Mouse (Mus musculus): ENCODE results near the gene Met. TPM values are rescaled to one million over a fixed set of nuclear protein-coding genes. Genes with fewer than 3 reads are reported as not detected.

Met gene
- polyA plus RNA-seq (2012; fragmentation: generic; extraction: Trizol), result 10.2 TPM
- long read RNA-seq, experiment 1, partial matches to known transcripts, result 0 of 2 reads
- long read RNA-seq, experiment 1, other reads (novel, unspliced or antisense), result 2 of 2 reads
- long read RNA-seq, experiment 2, partial matches to known transcripts, result 7 of 11 reads
- long read RNA-seq, experiment 2, other reads (novel, unspliced or antisense), result 4 of 11 reads

DNA sequence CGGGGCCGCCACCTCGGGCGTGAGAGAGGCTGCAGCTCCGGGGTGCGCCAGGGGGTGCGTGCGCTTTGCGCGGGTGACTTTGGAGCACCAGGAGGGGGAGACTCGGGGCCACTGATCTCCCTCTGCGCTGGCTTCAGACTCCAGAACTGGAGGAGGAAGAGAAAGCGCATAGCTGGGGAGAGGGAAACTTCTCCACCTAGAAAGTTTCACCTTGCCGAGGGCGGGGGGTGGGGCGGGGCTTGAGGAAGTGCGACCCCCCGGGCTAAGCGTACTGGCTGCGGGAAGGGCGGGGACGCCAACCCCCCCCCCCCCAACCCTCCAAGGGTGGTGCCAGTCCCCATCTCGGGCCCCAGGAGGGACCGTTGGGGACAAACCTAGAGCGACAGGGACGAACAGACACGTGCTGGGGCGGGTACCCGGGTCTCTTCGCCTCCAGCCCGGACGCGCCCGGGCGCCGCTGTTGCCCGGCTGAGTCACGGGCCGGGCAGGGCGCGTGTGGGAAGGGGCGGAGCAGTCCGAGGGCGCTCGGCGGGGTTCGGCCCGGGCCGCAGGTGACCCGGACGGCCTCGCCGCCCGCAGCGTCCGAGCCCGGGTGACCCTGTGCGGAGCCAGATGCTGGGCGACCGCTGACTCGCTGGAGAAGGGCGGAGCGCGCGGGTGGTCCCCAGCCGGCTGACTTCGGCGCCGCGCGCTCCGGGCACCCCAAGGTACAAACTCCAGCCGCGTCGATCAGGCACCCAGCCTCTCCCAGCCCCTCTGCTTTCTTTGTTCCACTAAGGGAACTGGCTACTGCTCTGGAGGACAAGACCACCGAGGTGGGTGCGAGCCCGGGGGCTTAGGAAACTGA is at the start of gene Met:
Gene Met, plus strand, starts transcription at position 367 of the 847 bp plus-strand sequence.
- Histone ChIP-seq H3ac (ENCODE audit: control insufficient read depth, insufficient read length, low read depth) (peak within 1 kb of the TSS; percentile 88), H3K36me3 (ENCODE audit: control insufficient read depth, insufficient read depth) (peaks cover 10% of the 10 kb centered on the region), H3K79me3 (ENCODE audit: low read depth) (peaks cover 42% of the 10 kb centered on the region), H3K4me3 (ENCODE audit: insufficient read depth, poor library complexity, severe bottlenecking) (peak within 1 kb of the TSS; percentile 72), H3K79me2 (ENCODE audit: control insufficient read depth, insufficient read depth) (peaks cover 49% of the 10 kb centered on the region), H3K27me3 (ENCODE audit: control insufficient read depth, insufficient read depth, insufficient read length) (no peaks in the 10 kb centered on the region)
- TF ChIP-seq CEBPB (IDR thresholded peaks at IDR 0.05; ENCODE audit: low read depth) (no peak), MYOG (IDR thresholded peaks at IDR 0.05; ENCODE audit: control insufficient read depth, extremely low read depth, insufficient read length) (no peak), CTCF (IDR thresholded peaks at IDR 0.05; ENCODE audit: control insufficient read depth, insufficient read depth, insufficient read length) (peak; percentile 64), MAX (IDR thresholded peaks at IDR 0.05) (peak; percentile 65), USF1 (IDR thresholded peaks at IDR 0.05; ENCODE audit: low read depth) (no peak), FOSL1 (IDR thresholded peaks at IDR 0.05; ENCODE audit: insufficient read depth, low read length, poor library complexity, severe bottlenecking) (peak; percentile 3), MYOD1 (IDR thresholded peaks at IDR 0.05; ENCODE audit: control insufficient read depth, insufficient read length, low read depth) (no peak)

DNA sequence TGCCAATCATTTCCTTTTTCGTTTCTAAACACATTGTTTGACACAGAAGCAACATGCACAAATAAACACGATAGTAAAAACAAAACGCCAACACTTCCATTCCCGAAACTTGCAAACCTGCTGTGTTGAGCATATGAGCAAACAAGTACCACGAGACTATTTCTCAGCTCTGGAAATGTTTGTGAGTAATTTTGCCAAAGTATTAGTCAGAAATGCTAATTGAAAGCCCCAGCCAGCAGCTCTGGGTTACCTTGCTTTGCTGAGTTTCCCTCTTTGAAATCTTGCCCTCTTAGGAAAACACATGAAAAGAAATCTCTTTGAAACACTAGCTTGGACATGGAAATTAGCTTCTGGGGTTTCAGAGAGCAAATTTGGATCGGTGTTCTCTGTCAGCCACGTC is 45.4 kb upstream of the Met start:
- TF ChIP-seq CEBPB (IDR thresholded peaks at IDR 0.05; ENCODE audit: low read depth) (no peak), MAX (IDR thresholded peaks at IDR 0.05) (no peak), FOSL1 (IDR thresholded peaks at IDR 0.05; ENCODE audit: insufficient read depth, low read length, poor library complexity, severe bottlenecking) (no peak), MYOD1 (IDR thresholded peaks at IDR 0.05; ENCODE audit: control insufficient read depth, insufficient read length, low read depth) (no peak), USF1 (IDR thresholded peaks at IDR 0.05; ENCODE audit: low read depth) (no peak), MYOG (IDR thresholded peaks at IDR 0.05; ENCODE audit: control insufficient read depth, extremely low read depth, insufficient read length) (no peak), CTCF (IDR thresholded peaks at IDR 0.05; ENCODE audit: control insufficient read depth, insufficient read depth, insufficient read length) (no peak)
- Histone ChIP-seq H3ac (ENCODE audit: control insufficient read depth, insufficient read length, low read depth) (no peak overlapping the region), H3K79me2 (ENCODE audit: control insufficient read depth, insufficient read depth) (no peaks in the 10 kb centered on the region), H3K36me3 (ENCODE audit: control insufficient read depth, insufficient read depth) (no peaks in the 10 kb centered on the region), H3K27me3 (ENCODE audit: control insufficient read depth, insufficient read depth, insufficient read length) (no peaks in the 10 kb centered on the region), H3K79me3 (ENCODE audit: low read depth) (no peaks in the 10 kb centered on the region), H3K4me3 (ENCODE audit: insufficient read depth, poor library complexity, severe bottlenecking) (no peak overlapping the region)

- H3K27me3 ChIP-seq (ENCODE audit: control insufficient read depth, insufficient read depth, insufficient read length), result no peaks in the 10 kb centered on the region
- no peak overlapping the region for H3K4me3 ChIP-seq (ENCODE audit: insufficient read depth, poor library complexity, severe bottlenecking)
- H3ac ChIP-seq (ENCODE audit: control insufficient read depth, insufficient read length, low read depth), result no peak overlapping the region
- no peaks in the 10 kb centered on the region for H3K79me2 ChIP-seq (ENCODE audit: control insufficient read depth, insufficient read depth)
- TF ChIP-seq FOSL1 (IDR thresholded peaks at IDR 0.05; ENCODE audit: insufficient read depth, low read length, poor library complexity, severe bottlenecking), result no peak
- no peak for TF ChIP-seq CTCF (IDR thresholded peaks at IDR 0.05; ENCODE audit: control insufficient read depth, insufficient read depth, insufficient read length)
- no peak for TF ChIP-seq MAX (IDR thresholded peaks at IDR 0.05)
- TF ChIP-seq CEBPB (IDR thresholded peaks at IDR 0.05; ENCODE audit: low read depth), result no peak
- TF ChIP-seq USF1 (IDR thresholded peaks at IDR 0.05; ENCODE audit: low read depth), result no peak
- TF ChIP-seq MYOG (IDR thresholded peaks at IDR 0.05; ENCODE audit: control insufficient read depth, extremely low read depth, insufficient read length), result no peak
- no peak for TF ChIP-seq MYOD1 (IDR thresholded peaks at IDR 0.05; ENCODE audit: control insufficient read depth, insufficient read length, low read depth)
- no peaks in the 10 kb centered on the region for H3K36me3 ChIP-seq (ENCODE audit: control insufficient read depth, insufficient read depth)
- no peaks in the 10 kb centered on the region for H3K79me3 ChIP-seq (ENCODE audit: low read depth)
Measured at GRCm38 (mm10) chr6:17422432-17422831, 41.2 kb upstream of the Met start.

DNA sequence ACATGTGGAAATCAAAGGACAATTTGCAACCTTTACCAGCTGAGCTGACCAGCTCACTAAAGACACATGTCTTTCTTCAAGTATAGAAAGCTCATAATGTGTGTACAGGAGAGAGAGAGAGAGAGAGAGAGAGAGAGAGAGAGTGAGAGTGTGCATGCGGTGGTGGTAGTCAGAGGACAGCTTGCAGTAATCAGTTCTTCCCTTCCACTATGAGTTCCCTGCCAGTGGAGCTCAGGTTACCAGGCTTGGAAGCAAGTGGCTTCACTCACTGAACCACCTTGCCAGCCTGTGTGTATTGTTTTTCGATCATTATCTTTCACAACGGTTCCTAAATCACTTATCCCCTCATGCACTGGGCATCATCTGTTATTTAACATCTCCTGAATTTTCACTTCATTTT is 34.6 kb upstream of the Met start:
- Histone ChIP-seq H3K27me3 (ENCODE audit: control insufficient read depth, insufficient read depth, insufficient read length) (no peaks in the 10 kb centered on the region), H3ac (ENCODE audit: control insufficient read depth, insufficient read length, low read depth) (no peak overlapping the region), H3K4me3 (ENCODE audit: insufficient read depth, poor library complexity, severe bottlenecking) (no peak overlapping the region), H3K79me2 (ENCODE audit: control insufficient read depth, insufficient read depth) (no peaks in the 10 kb centered on the region), H3K79me3 (ENCODE audit: low read depth) (no peaks in the 10 kb centered on the region), H3K36me3 (ENCODE audit: control insufficient read depth, insufficient read depth) (no peaks in the 10 kb centered on the region)
- TF ChIP-seq FOSL1 (IDR thresholded peaks at IDR 0.05; ENCODE audit: insufficient read depth, low read length, poor library complexity, severe bottlenecking) (no peak), MYOD1 (IDR thresholded peaks at IDR 0.05; ENCODE audit: control insufficient read depth, insufficient read length, low read depth) (no peak), MYOG (IDR thresholded peaks at IDR 0.05; ENCODE audit: control insufficient read depth, extremely low read depth, insufficient read length) (no peak), CEBPB (IDR thresholded peaks at IDR 0.05; ENCODE audit: low read depth) (no peak), MAX (IDR thresholded peaks at IDR 0.05) (no peak), USF1 (IDR thresholded peaks at IDR 0.05; ENCODE audit: low read depth) (no peak), CTCF (IDR thresholded peaks at IDR 0.05; ENCODE audit: control insufficient read depth, insufficient read depth, insufficient read length) (no peak)

DNA sequence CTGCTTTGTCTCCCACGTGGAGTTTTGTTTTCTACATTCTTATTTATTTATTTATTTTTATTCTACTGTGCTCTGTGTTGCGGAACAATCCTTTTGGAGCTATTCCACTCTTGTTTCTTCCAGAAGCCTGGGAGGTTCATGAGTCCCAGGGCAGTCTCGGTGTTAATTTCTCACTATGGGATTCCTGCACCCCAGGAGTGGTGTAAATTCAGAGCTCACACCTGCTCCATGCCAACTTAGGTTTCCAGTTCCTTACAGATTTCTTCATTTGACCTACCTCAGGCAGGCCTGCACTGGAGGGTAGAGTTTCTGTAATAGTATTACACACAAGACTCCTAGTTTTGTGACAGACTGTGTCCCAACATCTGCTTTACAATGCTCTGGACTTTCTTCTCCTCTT is 34.0 kb upstream of the Met start:
- Histone ChIP-seq H3K4me3 (ENCODE audit: insufficient read depth, poor library complexity, severe bottlenecking) (no peak overlapping the region), H3K27me3 (ENCODE audit: control insufficient read depth, insufficient read depth, insufficient read length) (no peaks in the 10 kb centered on the region), H3ac (ENCODE audit: control insufficient read depth, insufficient read length, low read depth) (no peak overlapping the region), H3K79me3 (ENCODE audit: low read depth) (no peaks in the 10 kb centered on the region), H3K79me2 (ENCODE audit: control insufficient read depth, insufficient read depth) (no peaks in the 10 kb centered on the region), H3K36me3 (ENCODE audit: control insufficient read depth, insufficient read depth) (no peaks in the 10 kb centered on the region)
- TF ChIP-seq CEBPB (IDR thresholded peaks at IDR 0.05; ENCODE audit: low read depth) (no peak), CTCF (IDR thresholded peaks at IDR 0.05; ENCODE audit: control insufficient read depth, insufficient read depth, insufficient read length) (no peak), USF1 (IDR thresholded peaks at IDR 0.05; ENCODE audit: low read depth) (no peak), MAX (IDR thresholded peaks at IDR 0.05) (no peak), MYOD1 (IDR thresholded peaks at IDR 0.05; ENCODE audit: control insufficient read depth, insufficient read length, low read depth) (no peak), MYOG (IDR thresholded peaks at IDR 0.05; ENCODE audit: control insufficient read depth, extremely low read depth, insufficient read length) (no peak), FOSL1 (IDR thresholded peaks at IDR 0.05; ENCODE audit: insufficient read depth, low read length, poor library complexity, severe bottlenecking) (no peak)
